Comparison of ENCODE assay signal across 8 mouse cellular contexts in the genomic region with DNA sequence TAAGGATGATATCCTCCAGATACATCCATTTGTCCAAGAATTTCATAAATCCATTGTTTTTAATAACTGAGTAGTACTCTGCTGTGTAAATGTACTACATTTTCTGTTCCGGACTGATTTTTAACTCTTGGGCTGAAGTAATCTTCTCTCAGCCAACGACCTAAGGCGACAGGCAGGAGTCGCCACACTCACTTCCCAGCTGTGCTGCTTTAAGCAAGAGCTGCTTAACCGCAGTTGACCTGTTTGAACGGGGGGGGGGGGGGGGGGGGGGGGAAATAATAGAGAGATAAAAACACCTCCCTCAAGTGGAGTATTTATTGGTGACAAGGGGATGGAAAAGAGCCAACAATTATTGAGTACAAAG. TPM values are rescaled to one million over a fixed set of nuclear protein-coding genes. Genes with fewer than 3 reads are reported as not detected.
A peak's percentile ranks its signal among the peaks of the same experiment; 100 is the strongest.
DNase-seq lines count a peak whose midpoint lies in the region; ATAC-seq lines count a peak whose summit lies in the region.

No protein-coding gene starts in this region.

- ATAC-seq in kidney, embryonic 15.5 days (replicated peaks; ENCODE audit: low FRiP score), result no peak
- 0 out of 2 replicates have a peak, but pooled peaks have one; percentile 6 for ATAC-seq in forebrain, embryonic 13.5 days
- ATAC-seq in liver, embryonic 13.5 days (ENCODE audit: low read depth), result no peak
- no peak for ATAC-seq in neural tube, embryonic 14.5 days (ENCODE audit: low read depth)
- ATAC-seq in cerebellum, adult (ENCODE audit: insufficient number of reproducible peaks, low FRiP score, low TSS enrichment), result no peak

- 7% methylated on average over 6 of the region's 6 CpGs for WGBS in kidney, embryonic 15.5 days
- 7% methylated on average over 6 of the region's 6 CpGs for WGBS in forebrain, embryonic 13.5 days
- WGBS in liver, embryonic 13.5 days (ENCODE audit: insufficient replicate concordance), result 6% methylated on average over 6 of the region's 6 CpGs
- 12% methylated on average over 6 of the region's 6 CpGs for WGBS in neural tube, embryonic 14.5 days

- H3K27ac ChIP-seq in kidney, embryonic 15.5 days, result 0 out of 2 replicates have a peak overlapping the region, but pooled peaks have one; percentile 15
- H3K27ac ChIP-seq in forebrain, embryonic 13.5 days, result no peak overlapping the region
- H3K27ac ChIP-seq in liver, embryonic 13.5 days, result no peak overlapping the region
- H3K27ac ChIP-seq in neural tube, embryonic 14.5 days (ENCODE audit: low read depth, low read length), result no peak overlapping the region

- DNase-seq in kidney, postnatal 36 days, result no peak
- no peak for DNase-seq in liver, embryonic 13.5 days
- no peak for DNase-seq in left cerebral cortex, adult 9 months (ENCODE audit: low spot score in 2 of 2)
- no peak for DNase-seq in adrenal gland, adult (ENCODE audit: inconsistent age in 2 of 2, low spot score in 1 of 2)

- peak overlapping the region; percentile 75 for H3K4me2 ChIP-seq in kidney, embryonic 15.5 days
- peak overlapping the region; percentile 59 for H3K4me2 ChIP-seq in forebrain, embryonic 13.5 days
- peak overlapping the region; percentile 75 for H3K4me2 ChIP-seq in liver, embryonic 13.5 days
- peak overlapping the region; percentile 44 for H3K4me2 ChIP-seq in neural tube, embryonic 14.5 days (ENCODE audit: low read depth, low read length)

- H3K4me3 ChIP-seq in kidney, embryonic 15.5 days (replicated peaks), result peak overlapping the region; percentile 42
- peak overlapping the region; percentile 34; the same call in 1 of the 2 replicates for H3K4me3 ChIP-seq in forebrain, embryonic 13.5 days
- H3K4me3 ChIP-seq in liver, embryonic 13.5 days (replicated peaks), result peak overlapping the region; percentile 55
- peak overlapping the region; percentile 18; the same call in 1 of the 2 replicates for H3K4me3 ChIP-seq in neural tube, embryonic 14.5 days (ENCODE audit: low read depth, low read length)

- no peaks in the 10 kb centered on the region for H3K36me3 ChIP-seq in kidney, embryonic 15.5 days
- H3K36me3 ChIP-seq in forebrain, embryonic 13.5 days (ENCODE audit: poor library complexity, severe bottlenecking), result no peaks in the 10 kb centered on the region
- no peaks in the 10 kb centered on the region for H3K36me3 ChIP-seq in liver, embryonic 13.5 days
- H3K36me3 ChIP-seq in neural tube, embryonic 14.5 days (ENCODE audit: control insufficient read depth, insufficient read depth, low read length), result no peaks in the 10 kb centered on the region

- H3K27me3 ChIP-seq in kidney, embryonic 15.5 days, result 0 out of 2 replicates have a peak, but pooled peaks cover 4% of the 10 kb centered on the region
- peaks cover 6% of the 10 kb centered on the region; the same call in 1 of the 2 replicates for H3K27me3 ChIP-seq in forebrain, embryonic 13.5 days
- 0 out of 2 replicates have a peak, but pooled peaks cover 3% of the 10 kb centered on the region for H3K27me3 ChIP-seq in liver, embryonic 13.5 days
- no peaks in the 10 kb centered on the region for H3K27me3 ChIP-seq in neural tube, embryonic 14.5 days (ENCODE audit: control insufficient read depth, insufficient read depth, low read length)

- no peak overlapping the region for H3K9ac ChIP-seq in kidney, embryonic 15.5 days
- no peak overlapping the region; the same call in 1 of the 2 replicates for H3K9ac ChIP-seq in forebrain, embryonic 13.5 days
- peak overlapping the region; percentile 59 for H3K9ac ChIP-seq in liver, embryonic 13.5 days
- H3K9ac ChIP-seq in neural tube, embryonic 14.5 days (replicated peaks; ENCODE audit: low read depth, low read length), result 0 out of 2 replicates have a peak overlapping the region, but pooled peaks have one; percentile 7

- peaks cover 12% of the 10 kb centered on the region; the same call in 1 of the 2 replicates for H3K4me1 ChIP-seq in kidney, embryonic 15.5 days
- H3K4me1 ChIP-seq in forebrain, embryonic 13.5 days, result peaks cover 5% of the 10 kb centered on the region; the same call in 1 of the 2 replicates
- peaks cover 9% of the 10 kb centered on the region; the same call in 1 of the 2 replicates for H3K4me1 ChIP-seq in liver, embryonic 13.5 days (replicated peaks)
- no peaks in the 10 kb centered on the region for H3K4me1 ChIP-seq in neural tube, embryonic 14.5 days (ENCODE audit: control insufficient read depth, insufficient read depth, low read length)

- H3K9me3 ChIP-seq in kidney, embryonic 15.5 days (replicated peaks), result no peaks in the 10 kb centered on the region
- no peaks in the 10 kb centered on the region for H3K9me3 ChIP-seq in forebrain, embryonic 13.5 days (replicated peaks)
- H3K9me3 ChIP-seq in liver, embryonic 13.5 days (replicated peaks), result no peaks in the 10 kb centered on the region
- no peaks in the 10 kb centered on the region for H3K9me3 ChIP-seq in neural tube, embryonic 14.5 days (ENCODE audit: control insufficient read depth, low read length)

RNA-seq across cellular contexts. Expression of gene Cpsf6, which starts 13.0 kb away (rescaled TPM):
- 164 and 169 TPM in 2 replicates for polyA plus RNA-seq in kidney, embryonic 15.5 days (2015; fragmentation: Nextera tagmentation; extraction: Ambion mirVana)
- polyA plus RNA-seq in forebrain, embryonic 13.5 days (2015; fragmentation: Nextera tagmentation; extraction: Ambion mirVana), result 242 and 248 TPM in 2 replicates
- polyA plus RNA-seq in liver, embryonic 13.5 days (2015; fragmentation: Nextera tagmentation; extraction: Ambion mirVana), result 69.2 and 87.2 TPM in 2 replicates
- polyA plus RNA-seq in neural tube, embryonic 14.5 days (2014; fragmentation: Nextera tagmentation; extraction: Ambion mirVana), result 180 and 203 TPM in 2 replicates

Comparison
In these comparisons a context has a peak if more than half of its experiments do, and no peak if none do; other contexts are left out.
1. H3K9ac ChIP-seq: peak in liver, embryonic 13.5 days (single experiment) and neural tube, embryonic 14.5 days (single experiment); none in kidney, embryonic 15.5 days (single experiment) and forebrain, embryonic 13.5 days (single experiment).
2. Peak in every context shown above with its lines, with median percentiles within 50 percentile points of each other: H3K4me2 ChIP-seq and H3K4me3 ChIP-seq.